Mouse (Mus musculus) ES-Bruce4 (cell line): ENCODE results near the gene Chil1.
A peak's percentile ranks its signal among the peaks of the same experiment; 100 is the strongest.

Experiments
- CTCF ChIP-seq: IDR thresholded peaks from one replicate; pipeline ENCODE4 v1.8.1; 2011; ENCODE audit warnings: low read depth, low read length
- EP300 ChIP-seq: IDR thresholded peaks from 2 replicates; pipeline ENCODE4 v1.6.1; 2011; ENCODE audit warnings: low read depth, low read length; ENCODE audit not compliant: insufficient read depth
- POLR2A ChIP-seq: IDR thresholded peaks from one replicate; pipeline ENCODE4 v1.8.1; 2011; ENCODE audit warnings: low read length; ENCODE audit not compliant: insufficient read depth

GRCm38 (mm10) chr1:134188989-134189729 is 7.2 kb downstream of the Chil1 start:
- TF ChIP-seq POLR2A (no peak), CTCF (no peak), EP300 (peak; percentile 81)
